Mouse (Mus musculus): ENCODE measurements around the gene Ly6f. TPM values are rescaled to one million over a fixed set of nuclear protein-coding genes. Genes with fewer than 3 reads are reported as not detected.
"Not testable (repeated sequence)": the region's sequence is repeated elsewhere in the genome, so short reads cannot be mapped to it uniquely, and the experiment has no call there.

Gene Ly6f
- polyA plus RNA-seq, 1 experiment from 2014 or later: 3.5 TPM

DNA sequence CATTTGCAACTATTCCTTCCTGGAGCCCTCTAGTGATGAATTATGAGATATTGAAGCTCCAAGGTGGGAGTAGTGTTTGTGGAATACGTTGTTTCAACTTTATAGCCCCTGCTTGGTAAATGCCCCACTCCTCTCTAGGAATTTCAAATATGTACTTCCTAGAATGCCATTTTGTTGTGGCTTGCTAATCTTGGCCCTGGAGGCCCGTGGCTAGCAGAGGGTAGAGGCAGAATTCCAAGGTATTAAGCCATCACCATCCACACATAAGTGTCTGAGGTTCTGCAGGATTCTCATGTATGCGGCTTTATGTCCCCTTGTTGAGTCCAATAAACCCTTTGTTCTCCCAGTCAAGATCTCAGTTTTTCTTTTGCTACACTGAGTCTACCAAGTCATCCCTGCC, 3.7 kb downstream of the Ly6f start:
- Histone ChIP-seq H3K27me3 (replicated peaks; ENCODE audit: control insufficient read depth, insufficient read depth, low read length) (no peaks in the 10 kb centered on the region), H3K4me3 (ENCODE audit: low read depth, low read length) (no peak overlapping the region), H3K4me2 (replicated peaks; ENCODE audit: low read depth) (no peak overlapping the region), H3K36me3 (ENCODE audit: control insufficient read depth, insufficient read depth) (no peaks in the 10 kb centered on the region), H3K9me3 (ENCODE audit: control insufficient read depth) (no peaks in the 10 kb centered on the region), H3K27ac (ENCODE audit: low read depth, low read length) (no peak overlapping the region), H3K4me1 (replicated peaks; ENCODE audit: control insufficient read depth, insufficient read depth, low read length) (0 out of 2 replicates have a peak, but pooled peaks cover 3% of the 10 kb centered on the region), H3K9ac (ENCODE audit: low read depth, low read length) (no peak overlapping the region)
- WGBS: 58% methylated on average over 3 of the region's 3 CpGs
- no peak for TF ChIP-seq CTCF (IDR thresholded peaks at IDR 0.05; ENCODE audit: low read depth)
- ATAC-seq: no peak

DNA sequence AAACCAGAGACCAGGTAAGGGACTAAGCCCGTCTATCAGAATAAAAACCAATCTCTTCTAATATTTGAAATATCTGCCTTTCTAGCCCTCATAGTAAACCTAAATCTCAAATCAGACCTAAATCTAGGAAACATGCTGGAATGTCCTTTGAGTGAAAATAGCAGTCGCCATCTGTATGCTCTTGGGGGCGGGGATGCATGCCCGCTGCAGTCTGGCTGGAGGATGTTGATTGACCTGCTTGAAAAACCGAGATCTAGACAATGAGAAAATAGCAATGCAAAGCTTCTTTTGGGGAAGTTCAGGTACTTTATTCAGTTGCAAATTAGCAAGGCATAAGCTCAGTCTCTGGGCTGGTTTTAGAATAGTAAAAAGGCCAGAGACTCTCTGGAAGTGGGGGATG, 13.8 kb downstream of the Ly6f start:
- not testable (repeated sequence) for H3K4me1 ChIP-seq (replicated peaks; ENCODE audit: control insufficient read depth, insufficient read depth, low read length); H3K27ac ChIP-seq (ENCODE audit: low read depth, low read length); H3K9ac ChIP-seq (ENCODE audit: low read depth, low read length); H3K27me3 ChIP-seq (replicated peaks; ENCODE audit: control insufficient read depth, insufficient read depth, low read length); ATAC-seq; H3K9me3 ChIP-seq (ENCODE audit: control insufficient read depth); H3K36me3 ChIP-seq (ENCODE audit: control insufficient read depth, insufficient read depth); H3K4me3 ChIP-seq (ENCODE audit: low read depth, low read length); H3K4me2 ChIP-seq (replicated peaks; ENCODE audit: low read depth)
- 76% methylated on average over 5 of the region's 5 CpGs for WGBS

DNA sequence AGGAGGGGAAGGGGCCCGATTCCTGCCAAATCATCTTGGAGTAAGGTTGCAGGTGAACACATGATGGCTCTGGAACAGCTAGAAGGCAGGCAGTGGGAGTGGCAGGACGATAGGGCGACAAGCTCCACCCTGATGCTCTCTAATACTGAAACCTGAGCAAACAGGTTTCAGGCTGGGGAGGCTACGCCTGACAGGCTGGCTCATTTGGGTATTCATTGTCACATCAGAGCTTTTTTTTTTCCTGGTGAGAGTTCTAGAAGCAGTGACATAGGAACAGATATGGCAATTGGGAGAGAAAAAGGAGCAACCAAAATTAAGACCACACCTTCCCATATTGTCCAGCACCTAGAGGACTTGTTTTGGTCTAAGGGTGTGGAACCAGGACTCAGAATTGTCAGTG, 18.3 kb downstream of the Ly6f start:
- not testable (repeated sequence) for H3K27me3 ChIP-seq (replicated peaks; ENCODE audit: control insufficient read depth, insufficient read depth, low read length); H3K27ac ChIP-seq (ENCODE audit: low read depth, low read length); H3K4me3 ChIP-seq (ENCODE audit: low read depth, low read length); H3K9ac ChIP-seq (ENCODE audit: low read depth, low read length); H3K4me2 ChIP-seq (replicated peaks; ENCODE audit: low read depth); H3K4me1 ChIP-seq (replicated peaks; ENCODE audit: control insufficient read depth, insufficient read depth, low read length); ATAC-seq; H3K9me3 ChIP-seq (ENCODE audit: control insufficient read depth); H3K36me3 ChIP-seq (ENCODE audit: control insufficient read depth, insufficient read depth)
- WGBS: 89% methylated on average over 4 of the region's 4 CpGs

DNA sequence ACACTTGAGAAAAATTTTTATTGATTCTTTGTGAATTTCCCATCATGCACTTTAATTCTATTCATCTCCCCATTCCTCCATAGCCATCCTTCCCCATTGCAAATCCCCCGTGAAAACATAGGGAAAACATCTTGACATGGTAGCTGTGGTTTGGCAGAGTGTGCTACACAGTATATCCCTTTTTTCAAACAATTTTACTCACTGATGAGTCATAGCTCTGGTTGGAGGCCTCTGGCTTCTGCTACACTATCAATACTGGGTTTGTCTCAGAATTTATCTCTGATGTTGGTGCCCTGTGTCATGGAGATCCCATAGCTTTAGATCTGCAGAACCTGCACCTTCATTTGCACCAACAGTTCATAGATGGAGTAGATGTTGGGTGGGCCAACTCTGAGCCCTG, 24.2 kb downstream of the Ly6f start:
- H3K4me2 ChIP-seq (replicated peaks; ENCODE audit: low read depth): no peak overlapping the region
- H3K36me3 ChIP-seq (ENCODE audit: control insufficient read depth, insufficient read depth): no peaks in the 10 kb centered on the region
- H3K4me1 ChIP-seq (replicated peaks; ENCODE audit: control insufficient read depth, insufficient read depth, low read length): no peaks in the 10 kb centered on the region
- no peak for ATAC-seq
- WGBS: 82% methylated on average over 1 of the region's 1 CpGs
- no peak overlapping the region for H3K4me3 ChIP-seq (ENCODE audit: low read depth, low read length)
- no peaks in the 10 kb centered on the region for H3K9me3 ChIP-seq (ENCODE audit: control insufficient read depth)
- no peak overlapping the region for H3K9ac ChIP-seq (ENCODE audit: low read depth, low read length)
- no peak overlapping the region for H3K27ac ChIP-seq (ENCODE audit: low read depth, low read length)
- no peak for TF ChIP-seq CTCF (IDR thresholded peaks at IDR 0.05; ENCODE audit: low read depth)
- H3K27me3 ChIP-seq (replicated peaks; ENCODE audit: control insufficient read depth, insufficient read depth, low read length): no peaks in the 10 kb centered on the region

DNA sequence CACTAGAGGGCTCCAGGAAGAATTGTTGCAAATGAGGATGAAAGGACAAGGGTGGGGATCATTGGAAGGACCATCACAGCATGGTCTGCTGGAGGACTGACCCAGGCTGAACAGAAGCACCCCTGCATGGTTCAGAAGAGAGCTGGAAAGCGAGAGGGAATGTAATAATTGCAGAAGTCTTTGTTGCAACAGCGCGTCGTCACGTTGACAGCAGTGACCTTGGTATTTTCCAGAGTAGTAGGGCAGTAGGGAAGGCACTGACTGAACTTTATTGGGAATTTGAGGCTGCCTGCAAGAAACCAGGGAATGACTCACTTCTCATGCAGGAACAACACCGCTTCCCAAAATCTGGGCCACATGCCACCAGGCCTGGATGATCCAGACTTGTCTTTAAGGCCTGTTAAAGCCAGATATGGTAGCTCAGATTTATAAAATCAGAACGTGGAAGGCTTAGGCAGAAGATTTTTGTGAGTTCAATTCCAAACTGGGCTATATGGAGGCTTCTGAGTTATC, 25.7 kb downstream of the Ly6f start:
- Histone ChIP-seq H3K9ac (ENCODE audit: low read depth, low read length) (no peak overlapping the region), H3K4me1 (replicated peaks; ENCODE audit: control insufficient read depth, insufficient read depth, low read length) (no peaks in the 10 kb centered on the region), H3K27ac (ENCODE audit: low read depth, low read length) (no peak overlapping the region), H3K4me2 (replicated peaks; ENCODE audit: low read depth) (no peak overlapping the region), H3K36me3 (ENCODE audit: control insufficient read depth, insufficient read depth) (no peaks in the 10 kb centered on the region), H3K27me3 (replicated peaks; ENCODE audit: control insufficient read depth, insufficient read depth, low read length) (no peaks in the 10 kb centered on the region), H3K4me3 (ENCODE audit: low read depth, low read length) (no peak overlapping the region), H3K9me3 (ENCODE audit: control insufficient read depth) (no peaks in the 10 kb centered on the region)
- WGBS: 87% methylated on average over 7 of the region's 7 CpGs
- TF ChIP-seq CTCF (IDR thresholded peaks at IDR 0.05; ENCODE audit: low read depth): no peak
- no peak for ATAC-seq

DNA sequence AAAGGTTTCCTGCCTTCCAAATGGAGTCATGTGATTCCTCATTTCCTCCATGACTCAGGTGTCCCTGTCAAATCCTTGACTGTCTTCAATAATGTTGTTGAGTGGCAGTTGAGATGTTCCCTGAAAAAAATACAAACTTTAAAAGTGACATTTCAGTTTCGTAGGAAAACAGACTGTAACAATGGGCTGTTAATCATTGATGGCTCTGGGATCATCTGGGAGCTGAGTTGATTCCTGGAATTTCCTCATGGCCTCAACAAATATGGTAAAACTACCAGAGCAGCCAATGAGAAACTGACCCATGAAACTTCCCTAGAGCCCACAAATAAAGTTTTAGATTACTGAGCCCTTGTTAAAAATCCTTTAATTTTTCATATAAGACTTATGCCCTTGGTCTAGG, 37.9 kb downstream of the Ly6f start:
- Histone ChIP-seq H3K36me3 (ENCODE audit: control insufficient read depth, insufficient read depth) (no peaks in the 10 kb centered on the region), H3K4me2 (replicated peaks; ENCODE audit: low read depth) (no peak overlapping the region), H3K9me3 (ENCODE audit: control insufficient read depth) (0 out of 2 replicates have a peak, but pooled peaks cover 3% of the 10 kb centered on the region), H3K27me3 (replicated peaks; ENCODE audit: control insufficient read depth, insufficient read depth, low read length) (no peaks in the 10 kb centered on the region), H3K4me1 (replicated peaks; ENCODE audit: control insufficient read depth, insufficient read depth, low read length) (no peaks in the 10 kb centered on the region), H3K9ac (ENCODE audit: low read depth, low read length) (no peak overlapping the region), H3K4me3 (ENCODE audit: low read depth, low read length) (no peak overlapping the region), H3K27ac (ENCODE audit: low read depth, low read length) (no peak overlapping the region)
- no peak for ATAC-seq
- WGBS: 26% methylated on average over 1 of the region's 1 CpGs
- no peak for TF ChIP-seq CTCF (IDR thresholded peaks at IDR 0.05; ENCODE audit: low read depth)

DNA sequence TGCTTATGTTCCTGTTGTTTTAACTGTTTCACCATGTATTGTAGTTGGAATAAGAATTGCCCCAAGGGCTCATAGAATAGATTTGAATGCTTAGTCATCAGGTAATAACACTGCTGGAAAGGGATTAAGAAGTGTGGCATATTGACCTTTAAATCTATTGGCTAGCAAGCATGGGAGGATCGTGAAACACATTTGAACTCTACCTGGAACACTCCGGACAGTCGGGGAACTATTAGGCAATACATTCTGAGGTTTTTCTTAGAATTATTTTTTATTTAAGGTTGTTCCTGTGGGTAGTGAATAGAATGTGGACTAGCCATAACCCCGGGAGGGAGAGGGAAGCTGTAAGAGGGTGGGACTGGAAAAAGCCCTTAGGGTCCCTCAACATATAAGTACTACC, 41.0 kb downstream of the Ly6f start:
- Histone ChIP-seq H3K4me2 (replicated peaks; ENCODE audit: low read depth) (no peak overlapping the region), H3K36me3 (ENCODE audit: control insufficient read depth, insufficient read depth) (no peaks in the 10 kb centered on the region), H3K9ac (ENCODE audit: low read depth, low read length) (no peak overlapping the region), H3K4me1 (replicated peaks; ENCODE audit: control insufficient read depth, insufficient read depth, low read length) (no peaks in the 10 kb centered on the region), H3K9me3 (ENCODE audit: control insufficient read depth) (0 out of 2 replicates have a peak, but pooled peaks cover 3% of the 10 kb centered on the region), H3K27me3 (replicated peaks; ENCODE audit: control insufficient read depth, insufficient read depth, low read length) (no peaks in the 10 kb centered on the region), H3K27ac (ENCODE audit: low read depth, low read length) (no peak overlapping the region), H3K4me3 (ENCODE audit: low read depth, low read length) (no peak overlapping the region)
- no peak for TF ChIP-seq CTCF (IDR thresholded peaks at IDR 0.05; ENCODE audit: low read depth)
- 92% methylated on average over 4 of the region's 4 CpGs for WGBS
- ATAC-seq: no peak
